Mouse (Mus musculus) liver, embryonic 14.5 days (tissue): ENCODE measurements around the gene Rbm25. TPM values are rescaled to one million over a fixed set of nuclear protein-coding genes. Genes with fewer than 3 reads are reported as not detected.
A peak's percentile ranks its signal among the peaks of the same experiment; 100 is the strongest.
"Not testable (repeated sequence)": the region's sequence is repeated elsewhere in the genome, so short reads cannot be mapped to it uniquely, and the experiment has no call there.

Experiments
- ATAC-seq: fragments of 200-750 bp; cut with Nextera tagmentation; 2 replicates; pipeline ENCODE4 v1.8.0; 2017; ENCODE audit warnings: moderate number of reproducible peaks, mild to moderate bottlenecking, moderate library complexity; ENCODE audit not compliant: insufficient read depth
- DNase-seq, 3 experiments: peaks; one replicate each; pipeline ENCODE4 v3.0.0-alpha.2; 2012 to 2013; ENCODE audit warnings: low read depth in 3 of 3, low spot score in 3 of 3
- H3K27ac ChIP-seq: fragments of 300-500 bp; sonication (generic); 2 replicates; pipeline ENCODE4 v1.5.1; 2014; ENCODE audit warnings: moderate library complexity, mild to moderate bottlenecking, control low read depth, inconsistent platforms
- H3K27me3 ChIP-seq: fragments of 300-500 bp; sonication (generic); 2 replicates; pipeline ENCODE4 v1.6.1; 2014; ENCODE audit warnings: mild to moderate bottlenecking, low read length, moderate library complexity; ENCODE audit not compliant: control insufficient read depth, insufficient read depth
- H3K36me3 ChIP-seq: fragments of 300-500 bp; sonication (generic); replicated peaks from 2 replicates; pipeline ENCODE4 v1.6.1; 2014; ENCODE audit warnings: low read depth; ENCODE audit not compliant: control insufficient read depth, insufficient read depth
- H3K4me1 ChIP-seq, 2 experiments: fragments of 200-500 bp in 1 of 2; fragments of 300-500 bp in 1 of 2; sonication (generic) in 1 of 2; replicated peaks; 2 replicates each; pipeline ENCODE4 v1.6.1; 2012 to 2014; ENCODE audit warnings: antibody characterized with exemption in 1 of 2, inconsistent platforms in 1 of 2, low read length in 1 of 2; ENCODE audit not compliant: control insufficient read depth in 2 of 2, insufficient read depth in 2 of 2
- H3K4me2 ChIP-seq: fragments of 300-500 bp; sonication (generic); 2 replicates; pipeline ENCODE4 v1.6.1; 2014; ENCODE audit warnings: low read depth, mild to moderate bottlenecking, control low read depth, moderate library complexity
- H3K4me3 ChIP-seq, 2 experiments: fragments of 200-500 bp in 1 of 2; fragments of 300-500 bp in 1 of 2; sonication (generic) in 1 of 2; 2 replicates each; pipeline ENCODE4 v1.5.1; 2012 to 2014; ENCODE audit warnings: low read depth in 2 of 2, low read length in 2 of 2, mild to moderate bottlenecking in 2 of 2, control low read depth in 1 of 2, inconsistent platforms in 1 of 2, moderate library complexity in 1 of 2; ENCODE audit not compliant: insufficient read depth in 1 of 2
- H3K9ac ChIP-seq: fragments of 300-500 bp; sonication (generic); replicated peaks from 2 replicates; pipeline ENCODE4 v1.6.1; 2014; ENCODE audit warnings: mild to moderate bottlenecking, control low read depth, moderate library complexity
- H3K9me3 ChIP-seq: fragments of 300-500 bp; sonication (generic); 2 replicates; pipeline ENCODE4 v1.6.1; 2016; ENCODE audit warnings: low read length, mixed read lengths; ENCODE audit not compliant: control insufficient read depth
- CTCF ChIP-seq: IDR thresholded peaks from 2 replicates; pipeline ENCODE4 v1.5.1; 2016; ENCODE audit warnings: antibody characterized with exemption, low read depth, control low read depth
- EP300 ChIP-seq: IDR thresholded peaks from 2 replicates; pipeline ENCODE4 v1.6.1; 2016; ENCODE audit warnings: antibody characterized with exemption, low read depth
- WGBS: fragments of 180-500 bp; shearing (Covaris S2); extraction: QIAGEN DNeasy Blood & Tissue Kit; methylation state at CpG from one replicate; pipeline ENCODE4 v1.1.7; 2014; ENCODE audit not compliant: insufficient replicate concordance; 5-methylcytosine and 5-hydroxymethylcytosine counted together
- polyA plus RNA-seq, 2 experiments: library from polyadenylated mRNA; depleted of rRNA in 1 of 2; stranded (reverse) in 1 of 2; unstranded in 1 of 2; fragments of >200 nt; fragmentation: Nextera tagmentation in 1 of 2; extraction: Ambion mirVana in 1 of 2; gene quantifications; 2 replicates each; pipeline versions ENCODE4 v1.2.1 to v1.2.3; 2012 to 2014

Rbm25 gene
- polyA plus RNA-seq (2012; rRNA removed) = 26.4 and 41.9 TPM in 2 replicates
- polyA plus RNA-seq (2014; fragmentation: Nextera tagmentation; extraction: Ambion mirVana) = 74.4 and 80.7 TPM in 2 replicates

- Histone ChIP-seq H3K4me3 (peak within 1 kb of the TSS; percentile 85 to 93), H3K9ac (peak within 1 kb of the TSS; percentile 91), H3K27ac (peak within 1 kb of the TSS; percentile 89), H3K4me2 (peak within 1 kb of the TSS; percentile 90), H3K36me3 (peaks cover 11% of the 10 kb centered on the region)
- H3K9me3 ChIP-seq, H3K4me1 ChIP-seq, ATAC-seq, H3K27me3 ChIP-seq, DNase-seq: not testable (repeated sequence)
- no CpG with 5 or more reads among the region's 5 CpGs for WGBS
These were observed at the start of gene Rbm25 for GRCm38 (mm10) chr12:83630936-83631335. Gene Rbm25, plus strand, starts transcription at chr12:83631236.

DNA sequence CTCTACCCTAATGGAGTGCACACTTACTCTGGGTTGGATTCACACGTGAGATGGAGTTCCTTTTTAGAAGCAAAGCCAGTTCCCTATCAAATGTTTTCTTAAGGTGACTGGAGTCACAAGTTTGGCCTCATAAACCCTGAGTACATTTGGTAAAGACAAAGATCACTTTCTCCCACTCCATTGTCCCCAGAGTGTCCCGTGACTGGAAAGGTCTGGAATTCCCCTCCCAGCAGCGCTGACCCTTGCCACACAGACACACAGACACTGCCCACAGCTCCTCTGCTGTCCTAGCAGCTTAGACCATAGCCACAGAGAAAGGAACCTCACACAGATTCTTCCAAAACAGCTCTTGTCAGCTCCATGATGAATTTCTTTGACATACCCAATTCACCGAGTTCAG lies 48.9 kb upstream of the Rbm25 start:
- H3K27ac ChIP-seq = no peak overlapping the region
- ATAC-seq = no peak
- H3K9ac ChIP-seq = no peak overlapping the region

GRCm38 (mm10) chr12:83582747-83583146 lies 48.3 kb upstream of the Rbm25 start:
- ATAC-seq (no peak), DNase-seq (no peak)
- H3K36me3 ChIP-seq = no peaks in the 10 kb centered on the region; the same call in none of the 2 replicates
- no peaks in the 10 kb centered on the region for H3K27me3 ChIP-seq
- H3K4me2 ChIP-seq = no peak overlapping the region
- H3K9ac ChIP-seq = no peak overlapping the region
- no peak overlapping the region for H3K27ac ChIP-seq
- 79% methylated on average over 4 of the region's 4 CpGs for WGBS
- H3K4me3 ChIP-seq = no peak overlapping the region
- no peak for TF ChIP-seq EP300
- TF ChIP-seq CTCF = no peak
- peaks cover 29 to 34% of the 10 kb centered on the region in 2 experiments for H3K4me1 ChIP-seq
- H3K9me3 ChIP-seq = no peaks in the 10 kb centered on the region

More for the DNA sequence above, 48.9 kb upstream of the Rbm25 start:
- H3K9me3 ChIP-seq = no peaks in the 10 kb centered on the region
- no peaks in the 10 kb centered on the region for H3K27me3 ChIP-seq
- H3K36me3 ChIP-seq = no peaks in the 10 kb centered on the region; the same call in 1 of the 2 replicates
- 79% methylated on average over 4 of the region's 4 CpGs for WGBS
- peaks cover 33 to 38% of the 10 kb centered on the region in 2 experiments for H3K4me1 ChIP-seq
- DNase-seq = no peak
- H3K4me2 ChIP-seq = no peak overlapping the region
- TF ChIP-seq CTCF (no peak), EP300 (no peak)
- no peak overlapping the region for H3K4me3 ChIP-seq

GRCm38 (mm10) chr12:83586628-83587027 lies 44.4 kb upstream of the Rbm25 start:
- Histone ChIP-seq H3K27ac (no peak overlapping the region), H3K4me2 (no peak overlapping the region), H3K9me3 (no peaks in the 10 kb centered on the region), H3K36me3 (peaks cover 2% of the 10 kb centered on the region), H3K9ac (no peak overlapping the region), H3K27me3 (no peaks in the 10 kb centered on the region), H3K4me3 (no peak overlapping the region), H3K4me1 (peaks cover 0 to 5% of the 10 kb centered on the region in 2 experiments; a peak in 2 of 4 replicates)
- ATAC-seq (no peak), DNase-seq (no peak)
- TF ChIP-seq CTCF = no peak
- 84% methylated on average over 5 of the region's 5 CpGs for WGBS

GRCm38 (mm10) chr12:83591754-83592501 lies 39.1 kb upstream of the Rbm25 start:
- WGBS = 81% methylated on average over 8 of the region's 8 CpGs
- ATAC-seq (no peak), DNase-seq (no peak)
- Histone ChIP-seq H3K27me3 (no peaks in the 10 kb centered on the region), H3K9ac (no peak overlapping the region), H3K4me3 (no peak overlapping the region), H3K36me3 (peaks cover 2% of the 10 kb centered on the region; the same call in 1 of the 2 replicates), H3K27ac (no peak overlapping the region), H3K9me3 (no peaks in the 10 kb centered on the region), H3K4me1 (peaks cover 5 to 8% of the 10 kb centered on the region in 2 experiments), H3K4me2 (no peak overlapping the region)
- TF ChIP-seq EP300 (no peak), CTCF (no peak)
